Mouse (Mus musculus) heart, adult 2 months (tissue): Measurements from ENCODE around the gene Slc1a5. TPM values are rescaled to one million over a fixed set of nuclear protein-coding genes. Genes with fewer than 3 reads are reported as not detected.
A peak's percentile ranks its signal among the peaks of the same experiment; 100 is the strongest.

Experiments used
- DNase-seq, 2 experiments: peaks; one replicate each; pipeline ENCODE4 v3.0.0; 2021
- H3K27ac ChIP-seq: fragments of 200-600 bp; 2 replicates; pipeline ENCODE4 v1.8.1; 2022
- H3K27me3 ChIP-seq: fragments of 200-500 bp; 2 replicates; pipeline ENCODE4 v1.6.1; 2012; ENCODE audit warnings: mild to moderate bottlenecking, low read length, inconsistent platforms, mixed read lengths; ENCODE audit not compliant: control insufficient read depth, insufficient read depth
- H3K36me3 ChIP-seq: fragments of 200-500 bp; 2 replicates; pipeline ENCODE4 v1.6.1; 2012; ENCODE audit warnings: low read length, inconsistent platforms; ENCODE audit not compliant: control insufficient read depth, insufficient read depth
- H3K4me1 ChIP-seq: fragments of 200-500 bp; 2 replicates; pipeline ENCODE4 v1.6.1; 2011; ENCODE audit warnings: low read length; ENCODE audit not compliant: control insufficient read depth, insufficient read depth
- H3K4me3 ChIP-seq: fragments of 200-600 bp; 2 replicates; pipeline ENCODE4 v1.8.1; 2022
- H3K79me2 ChIP-seq: fragments of 200-500 bp; replicated peaks from 2 replicates; pipeline ENCODE4 v1.6.1; 2012; ENCODE audit warnings: mild to moderate bottlenecking, inconsistent platforms, low read length, moderate library complexity, mixed read lengths; ENCODE audit not compliant: control insufficient read depth, insufficient read depth
- H3K9ac ChIP-seq: fragments of 200-500 bp; 2 replicates; pipeline ENCODE4 v1.6.1; 2012; ENCODE audit warnings: low read depth, mild to moderate bottlenecking, control low read depth, inconsistent platforms, low read length, mixed read lengths
- CTCF ChIP-seq: fragments of 200-600 bp; IDR thresholded peaks from 2 replicates; pipeline ENCODE4 v1.8.1; 2022; ENCODE audit warnings: antibody characterized with exemption, mild to moderate bottlenecking, moderate library complexity
- EP300 ChIP-seq: fragments of 200-500 bp; IDR thresholded peaks from 2 replicates; pipeline ENCODE4 v1.6.1; 2011; ENCODE audit warnings: low read depth, low read length, control low read depth; ENCODE audit not compliant: insufficient read depth
- POLR2A ChIP-seq: fragments of 200-500 bp; IDR thresholded peaks from 2 replicates; pipeline ENCODE4 v1.6.1; 2011; ENCODE audit warnings: mild to moderate bottlenecking, low read depth, low read length, control low read depth; ENCODE audit not compliant: insufficient read depth
- WGBS: fragments of 180-500 bp; shearing (Covaris S2); methylation state at CpG from one replicate; pipeline ENCODE4 v1.1.7; 2018; 5-methylcytosine and 5-hydroxymethylcytosine counted together
- intact Hi-C: fragments of 180-260 bp; cut with DNase I; formaldehyde crosslinking; loops from one replicate; pipeline ENCODE4 v1.15.1; 2025
- polyA plus RNA-seq: library from polyadenylated mRNA; depleted of rRNA; stranded (reverse); fragments of >200 nt; gene quantifications from 2 replicates; pipeline ENCODE4 v1.2.3, GENCODE M21; 2012
- total RNA-seq, 2 experiments: library from RNA; stranded (reverse); gene quantifications; 2 replicates each; pipeline ENCODE4 v1.2.3; 2021

The Slc1a5 gene
- total and polyA plus RNA-seq, 3 experiments, result 20.9 to 57.0 (median 26.1) TPM

- H3K27me3 ChIP-seq, result no peaks in the 10 kb centered on the region
- no peak overlapping the region for H3K27ac ChIP-seq
- TF ChIP-seq POLR2A (no peak), EP300 (no peak), CTCF (no peak)
- no peak overlapping the region for H3K4me3 ChIP-seq
- 90% methylated on average over 12 of the region's 12 CpGs for WGBS
- intact Hi-C loops, result no loop called here
- no peaks in the 10 kb centered on the region for H3K36me3 ChIP-seq
- peaks cover 8% of the 10 kb centered on the region for H3K4me1 ChIP-seq
- DNase-seq, result no peak
- no peak overlapping the region for H3K9ac ChIP-seq
- H3K79me2 ChIP-seq, result no peaks in the 10 kb centered on the region
These were observed 58.4 kb downstream of the Slc1a5 start for GRCm38 (mm10) chr7:16839427-16840108.

GRCm38 (mm10) chr7:16840109-16840491 is 59.0 kb downstream of the Slc1a5 start:
- TF ChIP-seq POLR2A (no peak), EP300 (no peak), CTCF (no peak)
- Histone ChIP-seq H3K9ac (no peak overlapping the region), H3K27me3 (no peaks in the 10 kb centered on the region), H3K4me1 (peaks cover 8% of the 10 kb centered on the region), H3K36me3 (no peaks in the 10 kb centered on the region), H3K27ac (no peak overlapping the region), H3K4me3 (no peak overlapping the region), H3K79me2 (no peaks in the 10 kb centered on the region)
- 88% methylated on average over 2 of the region's 2 CpGs for WGBS
- intact Hi-C loops, result no loop called here
- DNase-seq, result no peak

- Histone ChIP-seq H3K27ac (peak overlapping the region; percentile 51; the same call in 1 of the 2 replicates), H3K4me1 (peaks cover 8% of the 10 kb centered on the region), H3K9ac (no peak overlapping the region), H3K79me2 (no peaks in the 10 kb centered on the region), H3K27me3 (no peaks in the 10 kb centered on the region), H3K4me3 (no peak overlapping the region), H3K36me3 (no peaks in the 10 kb centered on the region)
- TF ChIP-seq POLR2A (no peak), CTCF (no peak), EP300 (no peak)
- no peak for DNase-seq
- WGBS, result 49% methylated on average over 4 of the region's 4 CpGs
- intact Hi-C loops, result no loop called here
These were observed 59.9 kb downstream of the Slc1a5 start for GRCm38 (mm10) chr7:16841078-16841477.

GRCm38 (mm10) chr7:16841561-16842560 is 60.7 kb downstream of the Slc1a5 start:
- 25% methylated on average over 11 of the region's 11 CpGs for WGBS
- Histone ChIP-seq H3K9ac (peak overlapping the region; percentile 85), H3K36me3 (no peaks in the 10 kb centered on the region), H3K27me3 (no peaks in the 10 kb centered on the region), H3K4me1 (peaks cover 8% of the 10 kb centered on the region), H3K27ac (peak overlapping the region; percentile 51), H3K4me3 (0 out of 2 replicates have a peak overlapping the region, but pooled peaks have one; percentile 16), H3K79me2 (no peaks in the 10 kb centered on the region)
- TF ChIP-seq CTCF (no peak), POLR2A (no peak), EP300 (no peak)
- intact Hi-C loops, result loop anchor here (2.0 kb wide), 1 partner anchor 15 kb away; no protein-coding TSS in a partner anchor
- peak in 1 of 2 experiments; percentile 68 for DNase-seq

GRCm38 (mm10) chr7:16842645-16843063 is 61.5 kb downstream of the Slc1a5 start, which contains the start of gene Prkd2:
Prkd2 (plus strand) TSS chr7:16842902.
- H3K9ac ChIP-seq, result peak within 1 kb of the TSS; percentile 85
- peak within 1 kb of the TSS; percentile 62 for H3K4me3 ChIP-seq
- peaks cover 9% of the 10 kb centered on the region for H3K4me1 ChIP-seq
- peak; percentile 95 to 98 for DNase-seq
- peak within 1 kb of the TSS; percentile 99 for H3K27ac ChIP-seq
- H3K79me2 ChIP-seq, result no peaks in the 10 kb centered on the region
- H3K36me3 ChIP-seq, result no peaks in the 10 kb centered on the region
- TF ChIP-seq POLR2A (peak; percentile 80; the same call in 1 of the 2 replicates), CTCF (no peak)
- no peaks in the 10 kb centered on the region for H3K27me3 ChIP-seq
- WGBS, result 1% methylated on average over 32 of the region's 32 CpGs
- intact Hi-C loops, result loop anchor here (2.0 kb wide), 1 partner anchor 16 kb away; no protein-coding TSS in a partner anchor
